Comparison of ENCODE assay signal across 17 mouse cellular contexts in the genomic region with DNA sequence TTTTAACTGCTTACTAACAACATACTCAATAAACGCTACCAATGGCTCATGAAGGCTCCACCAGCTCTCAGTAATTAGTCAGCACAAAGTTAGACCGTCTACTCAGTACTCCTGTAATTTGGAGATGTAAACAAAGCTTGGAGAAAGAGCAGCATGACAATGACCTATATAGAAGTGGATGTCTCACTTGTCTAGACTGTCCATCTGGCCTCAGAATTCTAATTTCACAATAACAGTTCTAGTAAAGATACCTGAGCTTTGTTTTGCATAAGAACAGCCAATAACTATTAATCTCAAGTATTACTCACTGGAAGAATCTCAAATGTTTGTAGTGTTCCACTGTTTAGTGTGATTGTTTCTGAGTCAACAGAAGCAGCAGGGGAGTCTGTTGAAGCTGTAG.
"Had no signal": no experiment of that assay in that cellular context is flagged by ENCODE, and none has a peak within 500 bp of the region (broad histone marks: within the 10 kb centered on the region; RNA-seq: fewer than 3 reads in every experiment).

No protein-coding gene starts in this region.

- H3K9ac ChIP-seq: liver, embryonic 15.5 days; liver, postnatal 0 days; lung, embryonic 15.5 days; midbrain, embryonic 12.5 days; midbrain, embryonic 15.5 days; neural tube, embryonic 12.5 days; stomach, embryonic 15.5 days had no signal

- H3K27me3 ChIP-seq: liver, embryonic 15.5 days; lung, embryonic 15.5 days; megakaryocyte, embryonic 14.5 days; midbrain, embryonic 12.5 days; midbrain, embryonic 15.5 days; neural tube, embryonic 12.5 days; stomach, embryonic 15.5 days had no signal

- H3K27ac ChIP-seq: liver, embryonic 15.5 days; lung, embryonic 15.5 days; macrophage; midbrain, embryonic 12.5 days; midbrain, embryonic 15.5 days; neural tube, embryonic 12.5 days; stomach, embryonic 15.5 days; stomach, postnatal 0 days had no signal

- H3K4me3 ChIP-seq: liver, embryonic 15.5 days; lung, embryonic 15.5 days; megakaryocyte, embryonic 14.5 days; midbrain, embryonic 12.5 days; midbrain, embryonic 15.5 days; neural tube, embryonic 12.5 days; stomach, embryonic 15.5 days had no signal

- H3K9me3 ChIP-seq: liver, embryonic 15.5 days; lung, embryonic 15.5 days; megakaryocyte, embryonic 14.5 days; midbrain, embryonic 12.5 days; midbrain, embryonic 15.5 days; neural tube, embryonic 12.5 days; stomach, embryonic 15.5 days had no signal

- DNase-seq: liver, postnatal 0 days; lung, adult 2 months; lung, postnatal 10 days; lung, postnatal 36 days; right cerebral cortex, postnatal 14 days; thymus, adult 2 months; thymus, postnatal 25 days; thymus, postnatal 4 days had no signal

- H3K4me1 ChIP-seq: liver, embryonic 15.5 days; lung, embryonic 15.5 days; midbrain, embryonic 12.5 days; midbrain, embryonic 15.5 days; neural tube, embryonic 12.5 days; stomach, embryonic 15.5 days had no signal

- ATAC-seq: liver, postnatal 0 days; midbrain, embryonic 15.5 days had no signal

- H3K4me2 ChIP-seq: liver, embryonic 15.5 days; lung, embryonic 15.5 days; midbrain, embryonic 12.5 days; midbrain, embryonic 15.5 days; neural tube, embryonic 12.5 days; stomach, embryonic 15.5 days had no signal
